ENCODE assay signal across 9 mouse cellular contexts in genomic region chr4:155163320-155163651, GRCm38 (mm10). TPM values are rescaled to one million over a fixed set of nuclear protein-coding genes. Genes with fewer than 3 reads are reported as not detected.
A peak's percentile ranks its signal among the peaks of the same experiment; 100 is the strongest.
DNase-seq lines count a peak whose midpoint lies in the region; ATAC-seq and TF ChIP-seq lines count a peak whose summit lies in the region.
"Had no signal": no experiment of that assay in that cellular context is flagged by ENCODE, and none has a peak within 500 bp of the region (broad histone marks: within the 10 kb centered on the region; RNA-seq: fewer than 3 reads in every experiment).

No protein-coding gene starts in this region.

- no peak for DNase-seq in heart, postnatal 25 days (ENCODE audit: low spot score)
- peak in 1 of 2 experiments; percentile 23 for DNase-seq in spleen, adult 2 months (ENCODE audit: low read depth in 1 of 2, low spot score in 2 of 2)
- no peak for DNase-seq in spleen, postnatal 10 days (ENCODE audit: low spot score in 2 of 2)
- no peak for DNase-seq in limb, embryonic 10.5 days (ENCODE audit: low spot score)
- no peak for DNase-seq in cerebellum, adult 2 months
- DNase-seq in cerebellum, adult 11 months, result no peak
- DNase-seq: embryo, embryonic 11 days had no signal

- no peaks in the 10 kb centered on the region for H3K9me3 ChIP-seq in heart, embryonic 12.5 days (replicated peaks)
- no peaks in the 10 kb centered on the region; the same call in 1 of the 2 replicates for H3K9me3 ChIP-seq in limb, embryonic 10.5 days (replicated peaks)
- H3K9me3 ChIP-seq in stomach, embryonic 15.5 days, result no peaks in the 10 kb centered on the region

- ATAC-seq in heart, embryonic 12.5 days (ENCODE audit: insufficient number of reproducible peaks, low FRiP score), result no peak
- ATAC-seq in stomach, embryonic 15.5 days (ENCODE audit: insufficient read depth, low FRiP score, low read depth), result peak; percentile 32

- H3K36me3 ChIP-seq in heart, embryonic 12.5 days, result peaks cover 21% of the 10 kb centered on the region
- peaks cover 13% of the 10 kb centered on the region for H3K36me3 ChIP-seq in spleen, adult 2 months (ENCODE audit: control insufficient read depth, insufficient read depth, low read length)
- H3K36me3 ChIP-seq in limb, embryonic 10.5 days, result peaks cover 26% of the 10 kb centered on the region
- H3K36me3 ChIP-seq in stomach, embryonic 15.5 days, result peaks cover 9% of the 10 kb centered on the region; the same call in 1 of the 2 replicates

- no peaks in the 10 kb centered on the region for H3K27me3 ChIP-seq in heart, embryonic 12.5 days (replicated peaks)
- H3K27me3 ChIP-seq in spleen, adult 2 months (ENCODE audit: control insufficient read depth, insufficient read depth, low read length), result no peaks in the 10 kb centered on the region
- H3K27me3 ChIP-seq in limb, embryonic 10.5 days (ENCODE audit: low read depth, poor library complexity, severe bottlenecking), result no peaks in the 10 kb centered on the region
- no peaks in the 10 kb centered on the region for H3K27me3 ChIP-seq in stomach, embryonic 15.5 days (replicated peaks)
- H3K27me3 ChIP-seq in cerebellum, adult 2 months (ENCODE audit: control insufficient read depth, insufficient read depth, low read length), result no peaks in the 10 kb centered on the region

- 40% methylated on average over 4 of the region's 4 CpGs for WGBS in heart, embryonic 12.5 days
- 2% methylated on average over 4 of the region's 4 CpGs for WGBS in spleen, adult 2 months
- WGBS in limb, embryonic 10.5 days, result 65% methylated on average over 4 of the region's 4 CpGs
- WGBS in stomach, embryonic 15.5 days, result 30% methylated on average over 4 of the region's 4 CpGs
- WGBS in cerebellum, adult 2 months, result 20% methylated on average over 4 of the region's 4 CpGs

- no peak for TF ChIP-seq CTCF in spleen, adult 2 months (IDR thresholded peaks at IDR 0.05; ENCODE audit: extremely low read depth, insufficient read depth, insufficient read length, insufficient replicate concordance)
- no peak for TF ChIP-seq CTCF in cerebellum, adult 2 months (IDR thresholded peaks at IDR 0.05; ENCODE audit: borderline replicate concordance, insufficient read depth, low read depth, low read length)

- H3K4me3 ChIP-seq in heart, embryonic 12.5 days, result no peak overlapping the region
- H3K4me3 ChIP-seq in spleen, adult 2 months (ENCODE audit: extremely low read depth, insufficient read depth, insufficient read length), result no peak overlapping the region
- H3K4me3 ChIP-seq in limb, embryonic 10.5 days, result no peak overlapping the region
- no peak overlapping the region for H3K4me3 ChIP-seq in stomach, embryonic 15.5 days (replicated peaks)
- no peak overlapping the region for H3K4me3 ChIP-seq in cerebellum, adult 2 months (replicated peaks; ENCODE audit: insufficient read depth, low read depth, low read length)

- no peak overlapping the region for H3K4me2 ChIP-seq in heart, embryonic 12.5 days
- H3K4me2 ChIP-seq in stomach, embryonic 15.5 days, result no peak overlapping the region

- peaks cover 91% of the 10 kb centered on the region for H3K4me1 ChIP-seq in heart, embryonic 12.5 days (replicated peaks)
- H3K4me1 ChIP-seq in spleen, adult 2 months (ENCODE audit: control insufficient read depth, insufficient read depth, insufficient read length), result peaks cover 39% of the 10 kb centered on the region
- peaks cover 76% of the 10 kb centered on the region for H3K4me1 ChIP-seq in limb, embryonic 10.5 days
- H3K4me1 ChIP-seq in stomach, embryonic 15.5 days, result peaks cover 42% of the 10 kb centered on the region
- peaks cover 83% of the 10 kb centered on the region for H3K4me1 ChIP-seq in cerebellum, adult 2 months (ENCODE audit: control insufficient read depth, insufficient read depth, low read length)

- H3K9ac ChIP-seq in heart, embryonic 12.5 days, result 0 out of 2 replicates have a peak overlapping the region, but pooled peaks have one; percentile 4
- no peak overlapping the region for H3K9ac ChIP-seq in stomach, embryonic 15.5 days

- H3K27ac ChIP-seq in heart, embryonic 12.5 days (ENCODE audit: poor library complexity, severe bottlenecking), result peak overlapping the region; percentile 62; the same call in 1 of the 2 replicates
- H3K27ac ChIP-seq in spleen, adult 2 months (ENCODE audit: insufficient read depth, low read length), result peak overlapping the region; percentile 83
- peak overlapping the region; percentile 42 for H3K27ac ChIP-seq in limb, embryonic 10.5 days
- H3K27ac ChIP-seq in stomach, embryonic 15.5 days, result peak overlapping the region; percentile 60
- H3K27ac ChIP-seq in cerebellum, adult 2 months (ENCODE audit: insufficient read depth, low read length), result no peak overlapping the region

- no peak for TF ChIP-seq POLR2A in spleen, adult 2 months (IDR thresholded peaks at IDR 0.05; ENCODE audit: low read depth, low read length)
- no peak for TF ChIP-seq POLR2A in cerebellum, adult 2 months (IDR thresholded peaks at IDR 0.05; ENCODE audit: borderline replicate concordance, insufficient read depth, low read length)

- intact Hi-C loops in heart, postnatal 25 days (cut with DNase I), result no loop called here

RNA-seq across cellular contexts. Expression of gene Ski, which starts 59.1 kb away (rescaled TPM):
- polyA plus RNA-seq in heart, embryonic 12.5 days (2016; fragmentation: Nextera tagmentation; extraction: Ambion mirVana), result 11.9 and 14.0 TPM in 2 replicates
- total RNA-seq in heart, postnatal 25 days (2021), result 10 to 100 TPM; 55.0 to 63.9 TPM
- polyA plus RNA-seq in spleen, adult 2 months (2012; rRNA removed), result 32.2 and 40.6 TPM in 2 replicates
- polyA plus RNA-seq in limb, embryonic 10.5 days (2016; fragmentation: Nextera tagmentation; extraction: Ambion mirVana), result 9.6 and 10.6 TPM in 2 replicates
- polyA plus RNA-seq in stomach, embryonic 15.5 days (2015; fragmentation: Nextera tagmentation; extraction: Ambion mirVana), result 16.2 and 16.6 TPM in 2 replicates
- polyA plus RNA-seq in cerebellum, adult 2 months (2012; rRNA removed), result 87.2 and 106 TPM in 2 replicates
